Mouse (Mus musculus): ENCODE data around the gene Tns1.

The Tns1 gene

DNA sequence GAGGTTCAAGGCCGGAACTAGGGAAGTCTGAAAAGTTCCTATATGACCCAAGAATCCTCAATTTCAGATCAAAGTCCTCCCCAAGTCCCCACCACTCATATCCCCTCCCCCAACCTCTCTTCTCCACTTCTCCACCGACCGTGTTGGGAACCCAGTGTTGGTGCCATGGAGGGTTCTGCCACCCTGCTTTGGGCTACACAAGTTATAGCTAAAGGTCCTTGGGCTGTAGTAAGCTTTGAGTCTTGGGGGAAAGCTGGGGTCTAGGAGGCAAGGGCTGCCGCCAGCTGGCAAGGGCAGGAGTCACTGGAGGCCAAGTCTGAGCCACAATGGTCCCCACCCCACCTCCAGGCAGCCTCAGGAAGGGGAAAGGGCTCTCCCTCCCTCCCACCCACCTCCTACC is 88.8 kb downstream of the Tns1 start:
- intact Hi-C loops (cut with DNase I), result loop anchor here (5.0 kb wide), 1 partner anchor 42 kb away; no protein-coding TSS in a partner anchor

DNA sequence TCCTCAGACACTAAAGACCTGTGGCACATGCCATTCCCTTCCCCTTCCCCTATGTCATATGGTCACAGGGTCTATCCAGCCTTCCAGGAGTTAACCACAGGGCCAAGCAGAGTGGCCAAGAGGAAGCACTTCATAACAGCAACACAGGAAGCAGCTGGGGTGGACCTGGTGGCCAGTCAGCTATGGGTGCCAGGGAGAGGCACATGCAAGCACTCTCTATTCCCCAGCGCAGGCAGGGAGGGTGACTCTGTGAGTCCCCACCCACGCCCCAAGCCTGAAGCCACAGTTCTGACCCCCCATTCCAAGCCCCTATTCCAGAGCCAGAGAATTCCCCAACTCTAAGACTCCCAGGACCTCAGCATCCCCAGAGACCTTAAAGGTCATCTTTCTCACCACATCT is 89.5 kb downstream of the Tns1 start:
- intact Hi-C loops (cut with DNase I), result loop anchor here (5.0 kb wide), 2 partner anchors 37 to 43 kb away; no protein-coding TSS in a partner anchor

DNA sequence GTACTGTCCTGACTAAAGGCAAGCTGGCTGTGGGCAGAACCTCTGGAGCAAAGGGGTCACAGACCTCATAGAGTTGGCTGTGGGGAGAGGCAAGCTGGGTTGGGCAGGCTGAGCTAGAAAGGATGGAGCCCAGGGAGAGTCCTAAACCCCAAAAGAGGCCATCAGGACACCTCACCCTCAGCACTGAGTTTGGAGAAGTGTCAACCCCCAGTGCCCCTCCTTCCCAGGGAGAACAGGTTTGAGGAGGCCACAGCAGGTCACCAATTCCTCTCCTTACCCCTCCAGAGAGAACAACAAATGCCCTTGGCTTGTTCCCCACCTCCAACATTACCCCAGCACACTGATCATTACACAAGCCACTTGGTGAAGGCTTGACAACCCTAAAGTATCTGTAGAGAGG is 90.0 kb downstream of the Tns1 start:
- intact Hi-C loops (cut with DNase I), result loop anchor here (5.0 kb wide), 1 partner anchor 37 kb away; no protein-coding TSS in a partner anchor

DNA sequence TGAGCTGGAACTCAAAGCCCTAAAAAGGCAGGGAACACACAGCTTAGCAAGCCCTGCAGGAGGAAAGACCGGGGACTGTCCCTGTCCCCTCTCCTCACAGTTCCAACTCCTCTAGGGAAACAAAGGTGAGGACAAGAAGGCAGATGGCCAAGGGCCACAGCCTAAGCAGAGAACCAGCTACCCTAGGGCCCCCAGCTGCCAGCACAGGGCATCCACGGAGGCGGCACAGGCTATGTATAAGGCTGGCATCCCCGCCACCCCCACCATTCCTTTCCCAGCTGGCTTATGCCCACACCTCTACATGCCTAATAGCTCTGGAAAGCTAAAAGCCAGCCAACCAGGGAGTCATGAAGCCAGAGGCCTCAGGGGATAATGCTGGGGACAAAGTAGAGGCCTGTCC is 90.8 kb downstream of the Tns1 start:
- intact Hi-C loops (cut with DNase I), result loop anchor here (5.0 kb wide), 1 partner anchor 36 kb away; no protein-coding TSS in a partner anchor

DNA sequence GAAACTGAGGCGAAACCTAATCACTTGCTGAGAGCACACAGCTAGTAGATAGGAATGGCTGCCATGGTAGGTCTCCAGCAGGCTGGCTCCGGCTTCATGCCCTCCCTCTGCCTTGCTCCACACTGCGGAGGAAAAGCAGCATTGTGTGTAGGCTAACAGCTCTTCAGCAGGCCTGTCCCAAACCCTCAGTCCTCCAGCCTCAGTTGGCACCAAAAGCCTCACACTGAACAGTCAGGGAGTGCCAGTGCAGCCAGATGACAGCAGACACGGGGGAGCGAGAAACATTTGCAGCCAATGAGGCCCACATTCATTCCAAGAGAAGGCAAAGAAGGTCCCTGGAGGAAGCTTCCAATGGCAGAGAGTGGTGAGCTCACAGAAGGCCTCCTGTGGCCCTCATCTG is 91.3 kb downstream of the Tns1 start:
- intact Hi-C loops (cut with DNase I), result loop anchor here (5.0 kb wide), 1 partner anchor 36 kb away; no protein-coding TSS in a partner anchor

DNA sequence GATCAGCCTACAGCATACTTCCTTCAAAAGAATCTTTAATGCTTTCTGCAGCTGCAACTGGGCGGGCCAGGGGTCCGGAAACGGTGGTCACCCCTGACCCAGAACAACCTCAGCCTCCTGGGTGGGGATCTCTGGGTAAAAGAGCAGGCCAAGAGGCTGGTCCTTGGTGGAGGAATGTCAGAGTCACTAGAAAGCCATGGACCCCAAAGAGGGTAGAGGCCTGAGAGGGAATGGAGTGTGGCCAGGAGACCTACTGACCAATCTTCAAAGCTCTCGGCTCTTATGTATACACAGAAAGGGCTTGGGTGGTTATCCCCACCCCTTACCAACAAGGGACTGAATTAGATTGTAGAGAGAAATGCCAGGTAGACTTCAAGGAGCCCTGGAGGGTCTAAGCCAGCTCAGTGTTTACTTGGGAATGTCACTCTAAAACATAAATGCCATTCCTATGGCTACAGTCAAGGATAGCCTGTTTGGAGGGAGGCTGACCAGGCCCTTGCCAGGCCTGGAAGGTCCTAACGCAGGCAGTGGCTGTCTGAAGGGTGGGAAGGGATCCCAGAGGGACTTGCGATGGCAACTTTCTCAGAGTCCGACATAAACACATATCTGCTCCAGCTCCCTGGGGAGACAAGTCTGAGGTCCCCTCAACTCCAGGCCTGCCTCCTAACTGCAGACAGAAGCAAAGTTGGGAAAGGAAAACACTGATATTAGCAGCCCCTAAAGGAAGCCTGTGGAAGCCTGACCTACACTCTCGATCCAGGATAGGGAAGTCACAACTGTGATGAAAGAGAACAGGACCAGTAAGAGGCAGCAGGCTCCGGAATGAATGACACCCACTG is 92.3 kb downstream of the Tns1 start:
- intact Hi-C loops (cut with DNase I), result loop anchor here (5.0 kb wide), 1 partner anchor 35 kb away; no protein-coding TSS in a partner anchor

DNA sequence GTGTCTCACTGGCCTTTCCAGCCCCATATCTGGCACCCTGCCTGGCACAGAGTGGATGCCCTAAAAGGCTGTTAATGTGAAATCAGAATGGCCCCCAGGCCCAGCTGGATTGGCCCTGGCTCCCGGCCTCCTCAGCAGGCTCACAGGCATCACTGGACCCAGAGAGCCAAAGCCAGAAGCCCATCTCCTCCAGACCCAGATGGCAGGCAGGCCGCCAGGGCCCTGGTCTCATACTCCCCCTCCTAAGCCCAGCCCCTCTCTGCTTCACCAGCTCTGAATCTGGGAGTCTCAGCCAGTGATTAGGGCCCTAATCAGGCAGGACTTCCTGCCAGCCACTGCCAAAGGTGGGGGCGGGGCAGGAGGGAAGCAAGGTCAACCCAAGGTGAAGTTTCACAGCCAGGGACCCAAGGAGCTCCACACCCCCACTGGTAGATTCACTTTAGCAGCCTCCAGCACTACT is 93.3 kb downstream of the Tns1 start:
- intact Hi-C loops (cut with DNase I), result loop anchor here (5.0 kb wide), 1 partner anchor 34 kb away; no protein-coding TSS in a partner anchor

DNA sequence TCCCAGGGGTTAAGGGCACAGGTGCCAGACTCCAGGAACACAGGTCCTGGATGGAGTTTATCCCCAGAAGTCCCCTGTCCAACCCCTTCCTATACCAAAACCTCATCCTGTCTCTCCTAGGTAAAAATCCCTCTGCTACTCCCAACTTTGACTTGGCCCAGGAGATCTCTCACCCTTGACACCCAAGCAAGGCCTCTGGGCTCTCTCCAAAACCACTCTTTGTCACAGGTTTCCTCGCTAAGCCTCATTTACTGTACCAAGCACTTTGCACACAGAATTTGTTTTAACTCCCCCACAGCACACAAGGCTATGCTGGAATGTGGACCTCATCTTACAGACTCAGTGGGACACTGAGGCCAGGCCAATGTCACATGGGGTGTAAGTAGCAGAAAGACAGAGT is 94.0 kb downstream of the Tns1 start:
- intact Hi-C loops (cut with DNase I), result loop anchor here (5.0 kb wide), 1 partner anchor 33 kb away; no protein-coding TSS in a partner anchor

DNA sequence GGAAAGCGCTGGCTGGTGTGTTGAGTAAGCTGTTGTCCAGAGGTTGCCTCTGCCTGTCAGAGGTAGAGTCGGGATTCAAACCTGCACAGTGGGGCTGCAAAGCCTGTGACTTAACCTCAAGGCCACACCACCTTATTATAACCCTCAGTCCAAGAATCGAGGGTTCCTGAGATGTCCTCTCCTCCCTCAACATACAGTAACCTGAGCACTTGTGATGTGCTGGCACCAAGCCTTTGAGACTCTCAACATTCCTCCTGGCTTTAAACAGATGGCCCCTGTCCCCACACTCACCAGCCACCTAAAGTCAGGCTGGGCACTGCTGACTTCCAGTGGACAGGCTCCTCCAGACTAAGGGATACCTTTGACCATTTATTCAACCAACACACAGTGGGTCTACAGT is 94.6 kb downstream of the Tns1 start:
- intact Hi-C loops (cut with DNase I), result loop anchor here (5.0 kb wide), 1 partner anchor 32 kb away; no protein-coding TSS in a partner anchor

DNA sequence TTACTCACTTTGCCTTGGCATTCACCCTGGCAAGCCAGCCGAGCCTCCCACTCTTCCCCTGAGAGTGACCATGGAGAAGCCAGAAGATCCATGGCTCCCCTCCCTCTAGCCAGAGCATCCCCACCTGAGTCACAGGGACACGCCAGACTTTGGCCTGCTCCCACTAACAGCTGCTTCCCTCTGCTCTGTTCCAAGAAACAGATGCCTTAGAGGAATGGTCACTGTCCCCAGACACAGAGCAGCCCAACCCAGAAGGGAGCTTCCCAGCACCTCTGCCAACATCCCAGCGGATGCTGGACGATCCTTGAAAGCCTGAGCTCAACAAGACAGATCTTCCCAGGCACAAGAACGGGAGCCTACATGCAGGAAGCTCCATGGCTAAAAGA is 95.4 kb downstream of the Tns1 start:
- intact Hi-C loops (cut with DNase I), result no loop called here

DNA sequence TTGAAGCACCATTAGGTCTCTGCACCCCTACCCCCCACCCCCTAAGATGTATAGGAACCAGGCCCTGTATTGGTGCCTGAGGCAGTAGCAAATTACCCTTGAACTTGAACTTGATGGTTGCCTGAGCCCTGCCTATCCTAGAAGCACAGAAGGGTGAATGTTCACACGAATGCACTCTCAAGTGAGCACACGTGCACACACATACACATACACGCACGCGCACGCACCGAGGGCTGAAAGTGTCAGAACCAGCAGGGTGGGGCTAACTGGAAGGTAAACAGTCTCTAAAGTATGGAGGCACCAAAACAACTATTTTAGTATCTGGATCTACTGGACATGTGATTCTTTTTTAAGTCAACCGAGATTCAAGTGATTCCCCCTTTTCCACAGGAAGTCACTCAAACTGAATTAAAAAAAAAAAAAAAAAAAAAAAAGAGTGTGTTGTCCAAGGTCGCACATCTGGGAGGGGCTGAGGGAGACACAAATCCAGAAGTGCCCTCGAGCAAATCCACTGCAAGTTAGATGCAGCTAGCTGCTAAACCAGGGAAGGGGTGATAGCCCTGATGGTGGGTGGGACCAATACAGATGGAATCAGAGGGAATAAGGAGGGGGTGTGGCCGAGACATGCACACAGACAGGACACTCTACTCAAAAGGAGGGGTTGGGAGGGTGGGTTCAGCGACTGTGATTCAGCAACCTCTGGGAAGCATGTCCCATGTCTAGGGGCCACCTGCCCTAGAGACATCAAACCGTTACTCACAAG is 96.0 kb downstream of the Tns1 start:
- intact Hi-C loops (cut with DNase I), result no loop called here

DNA sequence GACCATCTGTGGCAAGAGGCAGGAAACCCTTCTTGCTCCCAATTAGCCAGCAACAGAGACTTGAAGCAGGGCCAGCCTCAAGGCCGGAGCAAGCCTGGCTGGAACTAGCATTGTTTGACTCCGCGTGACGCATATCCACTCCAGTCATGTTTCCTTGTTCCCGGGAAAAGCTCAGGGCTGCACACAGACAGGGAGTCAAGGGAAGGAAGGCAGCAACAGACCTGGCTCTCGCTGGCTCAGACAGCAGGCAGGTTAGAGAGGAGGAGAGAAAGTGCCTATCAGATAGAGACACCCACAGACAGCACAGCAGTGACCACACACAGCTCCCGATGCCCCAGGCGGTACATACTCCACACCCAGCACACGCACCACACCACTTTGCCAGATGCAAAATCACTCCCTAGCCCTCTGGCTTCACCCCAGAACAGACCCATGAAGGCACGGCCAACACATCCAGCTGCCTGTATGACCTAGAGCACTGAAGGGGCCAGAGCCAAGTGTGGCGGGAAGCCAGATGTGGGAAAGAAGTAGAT is 96.6 kb downstream of the Tns1 start:
- intact Hi-C loops (cut with DNase I), result no loop called here

DNA sequence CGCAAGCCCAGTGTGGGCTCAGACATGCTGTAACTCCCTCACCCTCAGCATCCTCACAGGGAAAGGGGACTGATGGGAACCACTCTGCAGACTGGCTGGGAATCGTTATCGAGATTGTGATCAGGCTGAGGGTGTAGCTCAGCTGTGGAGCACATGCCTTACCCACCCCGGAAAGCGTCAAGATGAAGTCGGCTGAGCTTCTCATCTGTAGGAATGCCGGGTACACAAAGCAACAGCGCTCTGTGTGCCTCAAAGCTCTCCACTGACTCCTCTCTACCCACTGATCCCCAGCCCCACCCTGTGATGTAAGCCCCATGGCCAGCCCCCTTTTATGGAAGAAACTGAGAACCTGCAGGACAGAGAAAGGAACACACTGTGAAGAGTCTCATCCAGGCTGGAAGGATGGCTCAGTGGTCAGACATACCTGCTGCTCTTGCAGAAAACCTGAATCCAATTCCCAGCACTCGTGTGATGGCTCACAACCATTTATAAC is 97.5 kb downstream of the Tns1 start:
- intact Hi-C loops (cut with DNase I), result no loop called here

DNA sequence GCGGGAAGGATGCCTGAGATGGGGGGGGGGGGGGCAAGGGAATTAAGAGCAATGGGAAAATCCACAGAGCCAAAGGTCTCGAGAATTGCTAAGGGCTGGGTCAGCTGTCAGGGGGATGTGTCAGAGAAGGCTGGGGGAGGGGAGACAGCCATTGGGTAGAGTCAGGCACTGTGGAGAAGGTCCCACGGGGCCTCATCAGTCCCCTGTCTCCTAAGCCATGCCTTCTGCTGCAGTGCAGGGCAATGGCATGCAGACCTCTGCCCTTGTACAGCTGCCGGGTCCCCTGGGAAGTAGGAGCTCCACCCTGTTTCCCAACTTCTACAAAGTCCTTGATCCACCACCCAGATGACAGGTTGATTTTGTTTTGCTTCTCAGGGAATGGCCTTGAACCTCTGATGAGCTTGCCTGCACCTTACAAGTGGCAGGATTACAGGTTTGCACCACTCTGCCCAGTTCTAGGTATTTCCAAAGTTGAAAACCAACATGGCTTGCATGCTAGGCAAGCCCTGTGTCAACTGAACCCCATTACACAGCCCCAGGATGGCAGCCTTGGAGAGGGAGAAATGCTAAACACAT is 98.5 kb downstream of the Tns1 start:
- intact Hi-C loops (cut with DNase I), result no loop called here

DNA sequence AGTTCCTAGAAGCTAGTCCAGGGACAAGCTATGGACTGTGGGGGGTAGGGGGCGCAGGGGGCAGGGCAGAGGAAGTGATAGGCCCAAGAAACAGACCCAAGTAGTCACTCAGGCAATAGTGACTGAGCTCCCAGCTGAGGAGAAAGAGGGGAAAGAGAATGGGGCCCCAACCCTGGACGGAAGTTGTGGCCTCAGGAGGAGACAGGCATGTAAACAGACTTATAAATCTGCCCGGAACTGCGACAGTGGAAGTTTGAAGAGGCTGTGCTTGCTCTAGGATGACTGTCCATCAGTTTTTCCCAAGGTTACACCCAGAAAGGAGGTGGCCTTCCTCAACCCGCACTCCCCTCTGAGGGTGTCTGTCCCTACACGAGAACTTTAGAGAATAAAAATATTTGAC is 99.0 kb downstream of the Tns1 start:
- intact Hi-C loops (cut with DNase I), result no loop called here

DNA sequence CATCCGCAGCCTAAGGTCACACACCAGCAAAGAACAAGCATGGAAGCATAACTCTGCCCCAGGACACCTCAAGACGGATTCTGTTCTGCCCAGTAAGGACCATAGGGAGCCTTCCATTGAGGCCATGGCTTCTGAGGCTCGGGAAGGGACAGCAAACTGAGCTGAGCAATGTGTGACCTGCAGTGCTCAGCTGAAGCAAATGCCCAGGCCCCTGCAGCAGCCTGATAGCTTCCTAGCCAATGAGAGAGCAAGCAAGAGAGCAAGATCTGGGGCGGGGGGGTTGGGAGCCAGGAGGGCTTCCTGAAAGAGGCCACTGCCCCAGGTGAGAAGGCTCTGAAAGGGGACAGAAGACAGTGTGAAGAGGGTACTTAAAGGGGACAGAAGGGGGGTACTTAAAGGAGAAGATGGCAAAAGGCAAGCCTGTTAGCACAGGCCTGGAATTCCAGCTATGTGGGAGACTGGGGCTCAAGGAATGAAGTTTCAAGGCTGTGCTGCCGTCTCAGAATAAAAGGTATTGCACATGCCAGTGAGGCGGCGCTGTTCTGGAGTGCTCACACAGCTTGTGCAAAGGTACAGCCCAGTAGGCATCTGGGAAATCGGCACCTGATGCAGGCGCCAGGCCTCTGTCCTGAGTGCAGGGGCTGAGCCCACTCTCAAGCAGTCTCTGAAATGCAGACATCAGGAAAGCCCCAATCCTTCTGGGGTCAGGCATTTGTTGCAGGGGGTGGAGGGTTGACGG is 99.6 kb downstream of the Tns1 start:
- intact Hi-C loops (cut with DNase I), result no loop called here

DNA sequence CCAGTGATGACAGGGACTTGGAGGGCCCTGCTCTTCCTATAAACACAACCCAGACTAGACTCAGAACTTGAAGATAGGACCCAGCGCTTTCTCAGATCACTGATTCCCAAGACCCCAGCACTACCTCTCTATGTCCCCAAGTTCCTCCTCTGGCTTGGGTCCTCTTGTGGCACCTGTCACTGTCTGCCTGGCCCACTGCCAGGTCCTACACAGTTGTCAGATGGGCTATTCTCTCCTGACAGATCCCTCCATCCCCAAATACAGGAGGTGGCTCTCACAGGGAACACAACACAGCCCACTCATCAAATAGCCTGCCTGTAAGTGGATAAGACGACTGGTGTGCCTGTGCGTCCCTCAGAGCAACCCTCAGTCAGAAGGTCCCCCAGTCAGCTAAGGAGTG is 101.3 kb downstream of the Tns1 start:
- intact Hi-C loops (cut with DNase I), result no loop called here

DNA sequence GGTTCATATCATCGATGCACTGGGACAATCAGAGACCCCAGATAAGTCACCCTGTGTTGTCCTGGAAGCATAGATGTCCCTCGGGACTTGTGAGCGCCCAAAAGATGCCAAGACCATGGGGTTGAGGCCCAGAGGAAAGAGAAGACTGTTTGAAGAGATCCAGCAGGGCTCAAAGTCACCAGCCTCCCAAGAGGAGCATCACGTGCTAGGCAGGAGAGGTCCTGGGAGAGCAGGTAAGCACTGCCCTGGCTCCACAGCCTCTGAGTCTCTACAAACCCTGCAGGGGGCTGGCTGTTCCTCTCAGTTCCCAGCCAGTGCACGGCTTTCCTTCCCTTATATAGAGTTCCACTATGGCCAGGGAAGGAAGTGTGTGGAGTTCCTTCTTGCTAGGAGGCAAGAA is 101.7 kb downstream of the Tns1 start:
- intact Hi-C loops (cut with DNase I), result no loop called here

DNA sequence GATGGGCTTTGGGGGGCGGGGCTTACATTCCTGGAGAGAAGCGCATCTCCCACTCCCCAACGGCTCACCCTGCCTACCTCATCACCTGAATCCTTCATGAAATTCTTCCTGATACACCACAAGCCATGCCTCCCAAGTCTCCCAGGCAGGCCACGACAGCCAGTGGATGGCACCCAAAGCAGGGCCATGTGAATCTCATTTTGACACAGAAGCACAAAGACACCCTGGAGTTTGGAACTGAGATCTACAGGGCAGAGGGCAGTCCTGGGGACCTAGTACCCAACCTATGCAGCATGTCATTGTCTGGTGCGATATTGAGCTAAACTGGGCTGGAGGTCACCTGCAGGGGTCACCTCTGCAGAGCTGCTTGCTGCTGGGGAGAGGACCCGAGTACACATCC is 104.0 kb downstream of the Tns1 start:
- intact Hi-C loops (cut with DNase I), result no loop called here

DNA sequence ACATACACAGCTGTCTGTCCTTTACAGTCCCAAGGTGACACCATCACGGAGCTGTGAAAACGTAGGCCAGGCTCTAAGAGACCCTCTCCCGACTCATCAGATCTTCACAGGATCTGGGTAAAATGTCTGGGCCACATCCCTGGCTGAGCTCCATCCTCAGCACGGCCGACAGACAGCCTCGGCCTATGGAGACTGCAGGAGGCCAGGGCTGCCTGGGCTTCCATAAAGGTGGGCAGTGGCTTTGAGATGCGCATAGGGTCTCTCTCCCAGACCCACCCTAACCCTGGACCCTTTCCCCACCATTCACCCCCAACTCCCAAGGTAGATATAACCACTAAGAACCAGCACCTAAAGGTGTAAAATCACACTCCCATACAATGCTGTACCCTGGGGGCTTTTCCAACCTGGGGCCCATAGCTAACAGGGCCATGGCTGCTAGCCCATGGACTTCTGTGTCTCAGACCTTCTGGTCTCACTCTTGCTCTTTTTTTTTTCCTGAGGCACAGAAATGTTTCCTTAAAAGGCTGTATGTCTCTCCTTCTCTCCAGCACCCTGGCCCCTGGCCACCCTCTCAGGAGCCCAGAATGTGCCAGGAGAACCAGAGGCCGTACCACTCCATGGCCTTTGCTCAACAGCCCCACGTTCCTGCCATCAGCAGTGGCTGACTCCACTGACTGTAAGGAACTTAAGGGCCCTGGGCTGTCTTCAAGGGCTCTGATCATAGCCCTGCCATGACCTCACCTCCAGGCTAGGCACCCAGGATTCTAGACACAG is 106.7 kb downstream of the Tns1 start:
- intact Hi-C loops (cut with DNase I), result no loop called here
